Mouse (Mus musculus) ES-E14 (cell line): ENCODE measurements at regions not wholly inside any gene's neighbourhood (a gene's known extent, or its start where the extent isn't known, plus 50 kb on each side); places are given as distances from the start of the nearest gene placed in this dataset.

Experiments
- CHD2 ChIP-seq: IDR thresholded peaks from 2 replicates; pipeline ENCODE4 v1.6.1; 2014; ENCODE audit warnings: mild to moderate bottlenecking, low read depth, low read length, inconsistent platforms
- HCFC1 ChIP-seq: IDR thresholded peaks from 2 replicates; pipeline ENCODE4 v1.6.1; 2012; ENCODE audit warnings: low read length, inconsistent platforms, borderline replicate concordance; ENCODE audit not compliant: insufficient read depth
- MAFK ChIP-seq: IDR thresholded peaks from 2 replicates; pipeline ENCODE4 v1.6.1; 2014; ENCODE audit warnings: mild to moderate bottlenecking, low read depth, low read length, inconsistent platforms; ENCODE audit not compliant: insufficient read depth
- ZNF384 ChIP-seq: IDR thresholded peaks from 2 replicates; pipeline ENCODE4 v1.6.1; 2012; ENCODE audit warnings: low read depth, low read length, inconsistent platforms

DNA sequence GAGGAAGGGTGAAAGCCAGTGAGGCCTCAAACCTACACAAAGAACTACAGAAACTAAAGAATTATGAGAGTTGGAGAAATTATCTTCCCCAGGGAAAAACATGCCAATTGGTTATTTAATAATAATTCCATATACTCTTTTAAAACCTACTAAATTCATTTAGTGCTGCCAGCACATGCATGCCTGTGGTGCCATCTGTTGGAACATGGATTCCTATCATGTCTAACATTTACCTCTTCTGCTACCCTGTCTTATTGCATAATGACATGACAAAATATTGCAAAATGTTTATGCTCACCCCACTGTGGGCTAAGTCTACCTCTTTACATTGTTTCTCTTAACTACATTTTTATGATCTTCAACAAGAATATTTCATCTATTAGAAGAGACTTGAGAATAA, 178.7 kb upstream of the 4933412E24Rik start:
- TF ChIP-seq MAFK (no peak), ZNF384 (no peak), CHD2 (no peak), HCFC1 (no peak)
